Mouse (Mus musculus) hindbrain, embryonic 16.5 days (tissue): ENCODE results near the gene Phactr4. TPM values are rescaled to one million over a fixed set of nuclear protein-coding genes. Genes with fewer than 3 reads are reported as not detected.

ENCODE experiments used
- ATAC-seq: fragments of 200-750 bp; cut with Nextera tagmentation; 2 replicates; pipeline ENCODE4 v1.8.0; 2017; ENCODE audit warnings: moderate TSS enrichment, moderate library complexity
- H3K27ac ChIP-seq: fragments of 300-500 bp; sonication (generic); 2 replicates; pipeline ENCODE4 v1.5.1; 2014; ENCODE audit warnings: low read depth, mild to moderate bottlenecking, control low read depth, low read length, moderate library complexity
- H3K27me3 ChIP-seq: fragments of 300-500 bp; sonication (generic); replicated peaks from 2 replicates; pipeline ENCODE4 v1.6.1; 2014; ENCODE audit warnings: low read length; ENCODE audit not compliant: control insufficient read depth, insufficient read depth
- H3K36me3 ChIP-seq: fragments of 300-500 bp; sonication (generic); 2 replicates; pipeline ENCODE4 v1.6.1; 2014; ENCODE audit warnings: mild to moderate bottlenecking, low read length, moderate library complexity, mixed read lengths; ENCODE audit not compliant: control insufficient read depth, insufficient read depth
- H3K4me1 ChIP-seq: fragments of 300-500 bp; sonication (generic); 2 replicates; pipeline ENCODE4 v1.6.1; 2014; ENCODE audit warnings: low read depth, low read length; ENCODE audit not compliant: control insufficient read depth, insufficient read depth
- H3K4me2 ChIP-seq: fragments of 300-500 bp; sonication (generic); 2 replicates; pipeline ENCODE4 v1.6.1; 2014; ENCODE audit warnings: mild to moderate bottlenecking, low read length, control low read depth, moderate library complexity
- H3K4me3 ChIP-seq: fragments of 300-500 bp; sonication (generic); 2 replicates; pipeline ENCODE4 v1.5.1; 2014; ENCODE audit warnings: mild to moderate bottlenecking, low read length, control low read depth, moderate library complexity
- H3K9ac ChIP-seq: fragments of 300-500 bp; sonication (generic); 2 replicates; pipeline ENCODE4 v1.6.1; 2014; ENCODE audit warnings: low read depth, mild to moderate bottlenecking, control low read depth, low read length, moderate library complexity
- H3K9me3 ChIP-seq: fragments of 300-500 bp; sonication (generic); 2 replicates; pipeline ENCODE4 v1.6.1; 2014; ENCODE audit warnings: mild to moderate bottlenecking, low read length, moderate library complexity; ENCODE audit not compliant: control insufficient read depth
- WGBS: fragments of 180-500 bp; shearing (Covaris S2); extraction: QIAGEN DNeasy Blood & Tissue Kit; methylation state at CpG from one replicate; pipeline ENCODE4 v1.1.7; 2014; 5-methylcytosine and 5-hydroxymethylcytosine counted together
- polyA plus RNA-seq: library from polyadenylated mRNA; unstranded; fragments of >200 nt; fragmentation: Nextera tagmentation; extraction: Ambion mirVana; gene quantifications from 2 replicates; pipeline ENCODE4 v1.2.1, GENCODE M21; 2015

Gene Phactr4
- polyA plus RNA-seq, 1 experiment from 2014 or later: 5.0 TPM

GRCm38 (mm10) chr4:132385771-132386410, 36.4 kb downstream of the Phactr4 start:
- no peaks in the 10 kb centered on the region for H3K9me3 ChIP-seq
- no peak overlapping the region for H3K4me3 ChIP-seq
- no peak for ATAC-seq
- WGBS: 64% methylated on average over 8 of the region's 8 CpGs
- H3K27me3 ChIP-seq: no peaks in the 10 kb centered on the region
- H3K4me1 ChIP-seq: no peaks in the 10 kb centered on the region
- H3K4me2 ChIP-seq: no peak overlapping the region
- no peak overlapping the region for H3K27ac ChIP-seq
- no peak overlapping the region for H3K9ac ChIP-seq
- no peaks in the 10 kb centered on the region for H3K36me3 ChIP-seq

GRCm38 (mm10) chr4:132383455-132383854, 38.8 kb downstream of the Phactr4 start:
- H3K36me3 ChIP-seq: no peaks in the 10 kb centered on the region
- no peak overlapping the region for H3K9ac ChIP-seq
- H3K4me3 ChIP-seq: no peak overlapping the region
- H3K27me3 ChIP-seq: no peaks in the 10 kb centered on the region
- no peak for ATAC-seq
- no peak overlapping the region for H3K27ac ChIP-seq
- 88% methylated on average over 3 of the region's 3 CpGs for WGBS
- H3K4me2 ChIP-seq: no peak overlapping the region
- no peaks in the 10 kb centered on the region for H3K9me3 ChIP-seq
- no peaks in the 10 kb centered on the region for H3K4me1 ChIP-seq

GRCm38 (mm10) chr4:132382296-132382695, 40.0 kb downstream of the Phactr4 start:
- no peak overlapping the region for H3K9ac ChIP-seq
- no peaks in the 10 kb centered on the region for H3K27me3 ChIP-seq
- no peaks in the 10 kb centered on the region for H3K36me3 ChIP-seq
- no peak for ATAC-seq
- no peaks in the 10 kb centered on the region for H3K9me3 ChIP-seq
- no peak overlapping the region for H3K4me3 ChIP-seq
- H3K4me1 ChIP-seq: no peaks in the 10 kb centered on the region
- WGBS: 92% methylated on average over 4 of the region's 4 CpGs
- H3K27ac ChIP-seq: no peak overlapping the region
- no peak overlapping the region for H3K4me2 ChIP-seq

- 94% methylated on average over 2 of the region's 2 CpGs for WGBS
- H3K36me3 ChIP-seq: no peaks in the 10 kb centered on the region
- H3K4me3 ChIP-seq: no peak overlapping the region
- no peak overlapping the region for H3K27ac ChIP-seq
- H3K4me2 ChIP-seq: no peak overlapping the region
- H3K9me3 ChIP-seq: no peaks in the 10 kb centered on the region
- no peaks in the 10 kb centered on the region for H3K27me3 ChIP-seq
- no peak for ATAC-seq
- no peaks in the 10 kb centered on the region for H3K4me1 ChIP-seq
- no peak overlapping the region for H3K9ac ChIP-seq
These were observed 41.2 kb downstream of the Phactr4 start for GRCm38 (mm10) chr4:132380965-132381616.

GRCm38 (mm10) chr4:132373820-132374219, 48.5 kb downstream of the Phactr4 start:
- ATAC-seq: no peak
- Histone ChIP-seq H3K36me3 (peaks cover 18% of the 10 kb centered on the region; the same call in 1 of the 2 replicates), H3K9ac (no peak overlapping the region), H3K4me3 (no peak overlapping the region), H3K9me3 (no peaks in the 10 kb centered on the region), H3K4me1 (no peaks in the 10 kb centered on the region), H3K4me2 (no peak overlapping the region), H3K27me3 (no peaks in the 10 kb centered on the region), H3K27ac (no peak overlapping the region)
- 88% methylated on average over 1 of the region's 1 CpGs for WGBS

DNA sequence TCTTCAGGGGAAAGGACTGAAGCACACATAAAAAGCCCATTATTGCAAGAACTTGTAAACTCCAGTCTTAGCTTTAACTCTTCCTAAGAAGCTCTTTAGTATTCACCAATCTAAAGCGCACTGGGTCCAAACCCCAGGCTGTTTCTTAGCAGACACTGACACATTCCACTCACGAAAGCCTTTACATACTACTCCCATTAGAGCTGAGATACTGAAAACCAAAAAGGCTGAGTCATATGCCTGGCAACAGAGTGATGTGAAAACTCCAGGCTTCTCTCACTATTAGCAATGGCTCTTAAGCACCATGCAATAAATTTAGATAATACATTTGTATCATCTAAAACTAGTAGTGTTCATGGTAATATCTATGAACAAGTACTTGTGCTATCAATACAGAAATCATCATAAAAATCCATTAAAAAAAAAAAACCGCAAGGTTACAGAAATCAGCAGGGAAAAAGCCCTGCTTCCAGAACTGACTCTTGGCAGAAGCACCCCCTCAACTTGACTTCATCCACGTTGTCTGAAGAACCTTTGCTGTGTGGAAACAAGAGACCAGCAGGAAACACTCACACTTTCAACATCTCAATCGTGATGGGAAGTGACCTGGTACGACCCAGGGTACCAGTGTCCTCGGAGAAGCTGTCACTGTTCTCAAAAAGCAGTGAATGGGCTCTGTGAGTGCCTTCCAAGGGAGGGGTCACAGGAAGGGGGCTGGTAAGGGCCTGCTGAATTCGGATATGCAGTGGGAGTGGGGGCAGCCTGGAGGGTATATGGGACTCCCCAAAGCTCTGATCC, 52.1 kb downstream of the Phactr4 start:
- H3K9ac ChIP-seq: no peak overlapping the region
- H3K36me3 ChIP-seq: peaks cover 17% of the 10 kb centered on the region; the same call in 1 of the 2 replicates
- no peak for ATAC-seq
- no peak overlapping the region for H3K4me3 ChIP-seq
- no peak overlapping the region for H3K4me2 ChIP-seq
- no peak overlapping the region for H3K27ac ChIP-seq
- H3K27me3 ChIP-seq: no peaks in the 10 kb centered on the region
- no peaks in the 10 kb centered on the region for H3K4me1 ChIP-seq
- H3K9me3 ChIP-seq: no peaks in the 10 kb centered on the region
- 74% methylated on average over 8 of the region's 8 CpGs for WGBS

GRCm38 (mm10) chr4:132367480-132368201, 54.6 kb downstream of the Phactr4 start:
- Histone ChIP-seq H3K4me1 (no peaks in the 10 kb centered on the region), H3K27ac (no peak overlapping the region), H3K36me3 (peaks cover 17% of the 10 kb centered on the region; the same call in 1 of the 2 replicates), H3K4me2 (no peak overlapping the region), H3K9me3 (no peaks in the 10 kb centered on the region), H3K4me3 (no peak overlapping the region), H3K9ac (no peak overlapping the region), H3K27me3 (no peaks in the 10 kb centered on the region)
- 95% methylated on average over 18 of the region's 18 CpGs for WGBS
- ATAC-seq: no peak

GRCm38 (mm10) chr4:132365450-132366060, 56.7 kb downstream of the Phactr4 start:
- Histone ChIP-seq H3K27me3 (no peaks in the 10 kb centered on the region), H3K36me3 (peaks cover 19% of the 10 kb centered on the region; the same call in 1 of the 2 replicates), H3K4me1 (no peaks in the 10 kb centered on the region), H3K27ac (no peak overlapping the region), H3K9ac (no peak overlapping the region), H3K4me3 (no peak overlapping the region), H3K4me2 (no peak overlapping the region), H3K9me3 (no peaks in the 10 kb centered on the region)
- 75% methylated on average over 13 of the region's 13 CpGs for WGBS
- ATAC-seq: no peak
